Mouse (Mus musculus): Measurements from ENCODE around the gene Sap25.

Sap25 gene

GRCm38 (mm10) chr5:137668971-137669370 lies 27.8 kb downstream of the Sap25 start:
- DNase-seq = no peak

- DNase-seq = no peak
Observed at GRCm38 (mm10) chr5:137670240-137670639, 29.1 kb downstream of the Sap25 start.

GRCm38 (mm10) chr5:137671443-137672240 lies 30.5 kb downstream of the Sap25 start:
- DNase-seq = no peak

GRCm38 (mm10) chr5:137672361-137672760 lies 31.2 kb downstream of the Sap25 start:
- no peak for DNase-seq

- no peak for DNase-seq
Observed at GRCm38 (mm10) chr5:137673015-137673414, 31.9 kb downstream of the Sap25 start.

GRCm38 (mm10) chr5:137674786-137675185 lies 33.7 kb downstream of the Sap25 start:
- no peak for DNase-seq

- DNase-seq = no peak
Observed at GRCm38 (mm10) chr5:137677859-137678258, 36.7 kb downstream of the Sap25 start.

- DNase-seq = no peak
Observed at GRCm38 (mm10) chr5:137678736-137679135, 37.6 kb downstream of the Sap25 start.

- DNase-seq = no peak
Observed at GRCm38 (mm10) chr5:137679726-137680125, 38.6 kb downstream of the Sap25 start.

- no peak for DNase-seq
Observed at GRCm38 (mm10) chr5:137682526-137682925, 41.4 kb downstream of the Sap25 start.

GRCm38 (mm10) chr5:137683388-137684293 lies 42.5 kb downstream of the Sap25 start:
- peak; percentile 6 to 13 for DNase-seq

GRCm38 (mm10) chr5:137684294-137685123 lies 43.4 kb downstream of the Sap25 start, which contains the start of gene Agfg2:
Gene Agfg2, minus strand, starts transcription at chr5:137684726.
- peak; percentile 97 to 98 for DNase-seq

GRCm38 (mm10) chr5:137685653-137686052 lies 44.5 kb downstream of the Sap25 start:
- no peak for DNase-seq

- DNase-seq = no peak
Observed at GRCm38 (mm10) chr5:137686127-137686790, 45.1 kb downstream of the Sap25 start.

- no peak for DNase-seq
Observed at GRCm38 (mm10) chr5:137689974-137690373, 48.8 kb downstream of the Sap25 start.

- DNase-seq = no peak
Observed at GRCm38 (mm10) chr5:137690531-137690930, 49.4 kb downstream of the Sap25 start.

GRCm38 (mm10) chr5:137691881-137692280 lies 50.7 kb downstream of the Sap25 start:
- DNase-seq = no peak
